Mouse (Mus musculus): ENCODE data around the gene Tro. TPM values are rescaled to one million over a fixed set of nuclear protein-coding genes. Genes with fewer than 3 reads are reported as not detected.
A peak's percentile ranks its signal among the peaks of the same experiment; 100 is the strongest.

Tro gene
- 9.0 and 9.9 TPM in 2 replicates for polyA plus RNA-seq (2015; fragmentation: Nextera tagmentation; extraction: Ambion mirVana)

- H3K4me1 ChIP-seq (ENCODE audit: control insufficient read depth, insufficient read depth, low read length): no peaks in the 10 kb centered on the region
- no peaks in the 10 kb centered on the region for H3K36me3 ChIP-seq (ENCODE audit: control insufficient read depth, insufficient read depth, low read length)
- peak within 1 kb of the TSS; percentile 45 for H3K4me3 ChIP-seq (ENCODE audit: low read length)
- peak; percentile 82 for ATAC-seq
- H3K27ac ChIP-seq (ENCODE audit: low read length): no peak within 1 kb of the TSS
- WGBS: 23% methylated on average over 36 of the region's 37 CpGs
- H3K9ac ChIP-seq (ENCODE audit: low read depth, low read length): peak within 1 kb of the TSS; percentile 53; the same call in 1 of the 2 replicates
- H3K9me3 ChIP-seq (ENCODE audit: control insufficient read depth, low read length): no peaks in the 10 kb centered on the region
- H3K4me2 ChIP-seq (ENCODE audit: low read depth, low read length): peak within 1 kb of the TSS; percentile 45
- no peaks in the 10 kb centered on the region for H3K27me3 ChIP-seq (replicated peaks; ENCODE audit: control insufficient read depth, insufficient read depth, low read length)
Measured at GRCm38 (mm10) chrX:150656908-150657796, at the start of gene Tro. TSS of gene Tro (minus strand) at chrX:150657583.

- Histone ChIP-seq H3K9ac (ENCODE audit: low read depth, low read length) (no peak overlapping the region), H3K4me1 (ENCODE audit: control insufficient read depth, insufficient read depth, low read length) (no peaks in the 10 kb centered on the region), H3K27me3 (replicated peaks; ENCODE audit: control insufficient read depth, insufficient read depth, low read length) (no peaks in the 10 kb centered on the region), H3K27ac (ENCODE audit: low read length) (no peak overlapping the region), H3K36me3 (ENCODE audit: control insufficient read depth, insufficient read depth, low read length) (no peaks in the 10 kb centered on the region), H3K4me3 (ENCODE audit: low read length) (no peak overlapping the region), H3K9me3 (ENCODE audit: control insufficient read depth, low read length) (no peaks in the 10 kb centered on the region), H3K4me2 (ENCODE audit: low read depth, low read length) (no peak overlapping the region)
- no peak for ATAC-seq
- 46% methylated on average over 1 of the region's 1 CpGs for WGBS
Measured at GRCm38 (mm10) chrX:150677505-150677904, 20.1 kb upstream of the Tro start.

- H3K27me3 ChIP-seq (replicated peaks; ENCODE audit: control insufficient read depth, insufficient read depth, low read length): no peaks in the 10 kb centered on the region; the same call in 1 of the 2 replicates
- no peaks in the 10 kb centered on the region for H3K9me3 ChIP-seq (ENCODE audit: control insufficient read depth, low read length)
- H3K36me3 ChIP-seq (ENCODE audit: control insufficient read depth, insufficient read depth, low read length): no peaks in the 10 kb centered on the region
- no peak overlapping the region for H3K27ac ChIP-seq (ENCODE audit: low read length)
- no peak overlapping the region for H3K4me3 ChIP-seq (ENCODE audit: low read length)
- no peak for ATAC-seq
- H3K4me1 ChIP-seq (ENCODE audit: control insufficient read depth, insufficient read depth, low read length): no peaks in the 10 kb centered on the region
- 32% methylated on average over 4 of the region's 4 CpGs for WGBS
- no peak overlapping the region for H3K9ac ChIP-seq (ENCODE audit: low read depth, low read length)
- H3K4me2 ChIP-seq (ENCODE audit: low read depth, low read length): no peak overlapping the region
Measured at GRCm38 (mm10) chrX:150662809-150663208, 5.4 kb upstream of the Tro start.

- H3K9ac ChIP-seq (ENCODE audit: low read depth, low read length): no peak overlapping the region
- H3K36me3 ChIP-seq (ENCODE audit: control insufficient read depth, insufficient read depth, low read length): no peaks in the 10 kb centered on the region
- peak overlapping the region; percentile 45; the same call in 1 of the 2 replicates for H3K4me2 ChIP-seq (ENCODE audit: low read depth, low read length)
- no peak overlapping the region for H3K27ac ChIP-seq (ENCODE audit: low read length)
- H3K27me3 ChIP-seq (replicated peaks; ENCODE audit: control insufficient read depth, insufficient read depth, low read length): no peaks in the 10 kb centered on the region
- ATAC-seq: no peak
- no peaks in the 10 kb centered on the region for H3K9me3 ChIP-seq (ENCODE audit: control insufficient read depth, low read length)
- no peaks in the 10 kb centered on the region for H3K4me1 ChIP-seq (ENCODE audit: control insufficient read depth, insufficient read depth, low read length)
- WGBS: 38% methylated on average over 3 of the region's 3 CpGs
- H3K4me3 ChIP-seq (ENCODE audit: low read length): no peak overlapping the region; the same call in 1 of the 2 replicates
Measured at GRCm38 (mm10) chrX:150657797-150658118, 375 bp upstream of the Tro start.

- H3K27me3 ChIP-seq (replicated peaks; ENCODE audit: control insufficient read depth, insufficient read depth, low read length): no peaks in the 10 kb centered on the region
- H3K9ac ChIP-seq (ENCODE audit: low read depth, low read length): peak overlapping the region; percentile 53; the same call in 1 of the 2 replicates
- H3K4me1 ChIP-seq (ENCODE audit: control insufficient read depth, insufficient read depth, low read length): no peaks in the 10 kb centered on the region
- peak overlapping the region; percentile 45 for H3K4me3 ChIP-seq (ENCODE audit: low read length)
- WGBS: 30% methylated on average over 34 of the region's 44 CpGs
- no peaks in the 10 kb centered on the region for H3K9me3 ChIP-seq (ENCODE audit: control insufficient read depth, low read length)
- ATAC-seq: 0 out of 2 replicates have a peak, but pooled peaks have one; percentile 9
- peak overlapping the region; percentile 45 for H3K4me2 ChIP-seq (ENCODE audit: low read depth, low read length)
- H3K27ac ChIP-seq (ENCODE audit: low read length): no peak overlapping the region
- H3K36me3 ChIP-seq (ENCODE audit: control insufficient read depth, insufficient read depth, low read length): no peaks in the 10 kb centered on the region
Measured at GRCm38 (mm10) chrX:150656122-150656907, 1.1 kb downstream of the Tro start.

GRCm38 (mm10) chrX:150636421-150636820 lies 21.0 kb downstream of the Tro start:
- H3K27ac ChIP-seq (ENCODE audit: low read length): no peak overlapping the region
- H3K36me3 ChIP-seq (ENCODE audit: control insufficient read depth, insufficient read depth, low read length): no peaks in the 10 kb centered on the region
- H3K9ac ChIP-seq (ENCODE audit: low read depth, low read length): no peak overlapping the region
- no peaks in the 10 kb centered on the region for H3K27me3 ChIP-seq (replicated peaks; ENCODE audit: control insufficient read depth, insufficient read depth, low read length)
- H3K4me1 ChIP-seq (ENCODE audit: control insufficient read depth, insufficient read depth, low read length): no peaks in the 10 kb centered on the region
- no peak overlapping the region for H3K4me2 ChIP-seq (ENCODE audit: low read depth, low read length)
- no peak for ATAC-seq
- 73% methylated on average over 1 of the region's 1 CpGs for WGBS
- H3K4me3 ChIP-seq (ENCODE audit: low read length): no peak overlapping the region
- no peaks in the 10 kb centered on the region for H3K9me3 ChIP-seq (ENCODE audit: control insufficient read depth, low read length)

- Histone ChIP-seq H3K4me3 (ENCODE audit: low read length) (no peak overlapping the region), H3K4me1 (ENCODE audit: control insufficient read depth, insufficient read depth, low read length) (no peaks in the 10 kb centered on the region), H3K36me3 (ENCODE audit: control insufficient read depth, insufficient read depth, low read length) (no peaks in the 10 kb centered on the region), H3K9ac (ENCODE audit: low read depth, low read length) (no peak overlapping the region), H3K27ac (ENCODE audit: low read length) (no peak overlapping the region), H3K9me3 (ENCODE audit: control insufficient read depth, low read length) (no peaks in the 10 kb centered on the region), H3K27me3 (replicated peaks; ENCODE audit: control insufficient read depth, insufficient read depth, low read length) (no peaks in the 10 kb centered on the region), H3K4me2 (ENCODE audit: low read depth, low read length) (no peak overlapping the region)
- ATAC-seq: no peak
- 77% methylated on average over 2 of the region's 2 CpGs for WGBS
Measured at GRCm38 (mm10) chrX:150598882-150599281, 58.5 kb downstream of the Tro start.

Other genes starting within 250 kb of the Tro start
- gene Tmem29, start 198.4 kb downstream of the Tro start, polyA plus RNA-seq (2015; fragmentation: Nextera tagmentation; extraction: Ambion mirVana): 23.2 and 25.8 TPM in 2 replicates
- 62.7 and 79.8 TPM in 2 replicates for gene Alas2, start 110.2 kb downstream of the Tro start, polyA plus RNA-seq (2015; fragmentation: Nextera tagmentation; extraction: Ambion mirVana)
- 6.0 and 7.3 TPM in 2 replicates for gene Pfkfb1, start 69.4 kb downstream of the Tro start, polyA plus RNA-seq (2015; fragmentation: Nextera tagmentation; extraction: Ambion mirVana)
- gene Apex2, start 67.7 kb downstream of the Tro start, polyA plus RNA-seq (2015; fragmentation: Nextera tagmentation; extraction: Ambion mirVana): 13.9 and 14.8 TPM in 2 replicates
- 299 and 322 TPM in 2 replicates for gene Maged2, start 156.8 kb upstream of the Tro start, polyA plus RNA-seq (2015; fragmentation: Nextera tagmentation; extraction: Ambion mirVana)

Measured in intestine, embryonic 16.5 days (tissue).